ENCODE assay signal across 8 mouse cellular contexts in the genomic region with DNA sequence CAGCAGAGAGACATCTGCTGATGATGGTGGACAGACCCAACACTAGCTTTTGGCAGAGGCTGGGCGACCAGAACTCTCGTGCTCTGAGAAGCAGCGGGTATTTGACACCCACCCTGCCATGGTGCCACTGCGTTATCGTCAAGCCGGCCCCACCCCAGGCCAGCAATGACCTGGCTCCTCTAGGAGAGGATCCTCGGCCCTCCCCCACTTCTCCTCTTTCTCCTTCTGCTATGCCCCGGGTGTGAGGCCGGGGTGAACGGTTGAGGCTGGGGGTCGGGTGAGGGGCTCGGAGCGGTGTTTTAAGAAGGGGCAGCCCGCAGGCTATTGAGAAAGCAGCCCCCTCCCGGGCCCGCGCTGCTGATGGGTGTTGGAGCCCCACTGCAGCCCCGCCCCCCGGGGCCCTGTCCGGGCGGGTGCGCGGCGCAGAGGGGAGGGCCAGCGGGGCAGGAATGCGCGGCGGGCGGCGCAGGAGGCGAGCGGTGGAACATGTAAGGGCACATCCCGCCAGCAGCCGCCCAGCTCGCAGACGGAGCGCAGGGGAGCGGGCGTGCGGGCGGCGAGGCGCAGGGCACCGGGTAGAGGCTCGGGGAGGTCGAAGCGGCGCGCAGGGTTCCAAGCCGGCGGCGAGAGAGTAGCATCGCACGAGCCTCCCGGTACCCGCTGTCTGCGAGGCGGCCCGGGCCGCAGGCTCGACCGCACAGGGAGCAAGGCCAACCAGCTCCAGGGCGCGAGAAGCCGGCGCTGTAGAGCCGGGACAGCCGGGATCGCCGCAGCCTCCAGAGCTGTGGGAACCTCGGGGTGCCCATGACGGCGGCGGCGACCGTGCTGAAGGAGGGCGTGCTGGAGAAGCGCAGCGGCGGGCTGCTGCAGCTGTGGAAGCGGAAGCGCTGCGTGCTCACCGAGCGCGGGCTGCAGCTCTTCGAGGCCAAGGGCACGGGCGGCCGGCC. TPM values are rescaled to one million over a fixed set of nuclear protein-coding genes. Genes with fewer than 3 reads are reported as not detected.
A peak's percentile ranks its signal among the peaks of the same experiment; 100 is the strongest.
DNase-seq lines count a peak whose midpoint lies in the region; ATAC-seq lines count a peak whose summit lies in the region.

Phlda3 (plus strand) TSS at position 475 of the 947 bp plus-strand sequence.

- H3K36me3 ChIP-seq in forebrain, embryonic 10.5 days (replicated peaks) = peaks cover 15% of the 10 kb centered on the region
- H3K36me3 ChIP-seq in heart, embryonic 15.5 days = peaks cover 15% of the 10 kb centered on the region; the same call in 1 of the 2 replicates
- H3K36me3 ChIP-seq in liver, embryonic 16.5 days (ENCODE audit: control insufficient read depth, insufficient read depth) = no peaks in the 10 kb centered on the region
- H3K36me3 ChIP-seq in neural tube, embryonic 14.5 days (ENCODE audit: control insufficient read depth, insufficient read depth, low read length) = no peaks in the 10 kb centered on the region

- H3K9me3 ChIP-seq in forebrain, embryonic 10.5 days = no peaks in the 10 kb centered on the region
- H3K9me3 ChIP-seq in heart, embryonic 15.5 days (replicated peaks) = no peaks in the 10 kb centered on the region
- H3K9me3 ChIP-seq in liver, embryonic 16.5 days (replicated peaks; ENCODE audit: control insufficient read depth, low read length) = no peaks in the 10 kb centered on the region
- no peaks in the 10 kb centered on the region for H3K9me3 ChIP-seq in neural tube, embryonic 14.5 days (ENCODE audit: control insufficient read depth, low read length)

- H3K4me3 ChIP-seq in forebrain, embryonic 10.5 days = peak within 1 kb of the TSS; percentile 65
- H3K4me3 ChIP-seq in heart, embryonic 15.5 days = peak within 1 kb of the TSS; percentile 89
- H3K4me3 ChIP-seq in liver, embryonic 16.5 days (ENCODE audit: low read depth, low read length) = peak within 1 kb of the TSS; percentile 63
- peak within 1 kb of the TSS; percentile 53 for H3K4me3 ChIP-seq in neural tube, embryonic 14.5 days (ENCODE audit: low read depth, low read length)

- peak; percentile 55 for DNase-seq in CD4-positive helper T cell, adult 2 months (ENCODE audit: low read depth, low spot score)
- DNase-seq in adrenal gland, postnatal 25 days = peak; percentile 83
- peak; percentile 65 for DNase-seq in forebrain, embryonic 10.5 days (ENCODE audit: extremely low spot score, low spot score)
- DNase-seq in kidney, postnatal 14 days = peak; percentile 86
- peak; percentile 69 for DNase-seq in thymus, postnatal 0 days (ENCODE audit: low spot score)

- peak within 1 kb of the TSS; percentile 91 for H3K27ac ChIP-seq in forebrain, embryonic 10.5 days
- H3K27ac ChIP-seq in heart, embryonic 15.5 days = peak within 1 kb of the TSS; percentile 95
- H3K27ac ChIP-seq in liver, embryonic 16.5 days (ENCODE audit: low read length) = no peak within 1 kb of the TSS
- peak within 1 kb of the TSS; percentile 48 for H3K27ac ChIP-seq in neural tube, embryonic 14.5 days (ENCODE audit: low read depth, low read length)

- H3K27me3 ChIP-seq in forebrain, embryonic 10.5 days (ENCODE audit: poor library complexity, severe bottlenecking) = peaks cover 68% of the 10 kb centered on the region
- H3K27me3 ChIP-seq in heart, embryonic 15.5 days = no peaks in the 10 kb centered on the region
- H3K27me3 ChIP-seq in liver, embryonic 16.5 days (ENCODE audit: control insufficient read depth, insufficient read depth, low read depth, low read length) = peaks cover 32% of the 10 kb centered on the region
- H3K27me3 ChIP-seq in neural tube, embryonic 14.5 days (ENCODE audit: control insufficient read depth, insufficient read depth, low read length) = no peaks in the 10 kb centered on the region; the same call in 1 of the 2 replicates

- peak within 1 kb of the TSS; percentile 92 for H3K4me2 ChIP-seq in heart, embryonic 15.5 days
- H3K4me2 ChIP-seq in liver, embryonic 16.5 days (ENCODE audit: low read depth, low read length) = peak within 1 kb of the TSS; percentile 81
- peak within 1 kb of the TSS; percentile 79 for H3K4me2 ChIP-seq in neural tube, embryonic 14.5 days (ENCODE audit: low read depth, low read length)

- H3K4me1 ChIP-seq in forebrain, embryonic 10.5 days = peaks cover 48% of the 10 kb centered on the region
- peaks cover 64% of the 10 kb centered on the region for H3K4me1 ChIP-seq in heart, embryonic 15.5 days (replicated peaks)
- H3K4me1 ChIP-seq in liver, embryonic 16.5 days (ENCODE audit: control insufficient read depth, low read depth, low read length) = peaks cover 10% of the 10 kb centered on the region
- H3K4me1 ChIP-seq in neural tube, embryonic 14.5 days (ENCODE audit: control insufficient read depth, insufficient read depth, low read length) = peaks cover 8% of the 10 kb centered on the region

- peak within 1 kb of the TSS; percentile 93 for H3K9ac ChIP-seq in heart, embryonic 15.5 days
- peak within 1 kb of the TSS; percentile 54 for H3K9ac ChIP-seq in liver, embryonic 16.5 days (ENCODE audit: low read depth, low read length)
- peak within 1 kb of the TSS; percentile 83 for H3K9ac ChIP-seq in neural tube, embryonic 14.5 days (replicated peaks; ENCODE audit: low read depth, low read length)

- under 1% methylated on average over 90 of the region's 90 CpGs for WGBS in forebrain, embryonic 10.5 days
- under 1% methylated on average over 90 of the region's 90 CpGs for WGBS in heart, embryonic 15.5 days
- under 1% methylated on average over 87 of the region's 90 CpGs for WGBS in liver, embryonic 16.5 days (ENCODE audit: insufficient replicate concordance)
- WGBS in neural tube, embryonic 14.5 days = 1% methylated on average over 86 of the region's 90 CpGs

- peak; percentile 92 for ATAC-seq in heart, embryonic 15.5 days (replicated peaks; ENCODE audit: insufficient number of reproducible peaks, insufficient read depth, low FRiP score, low read depth)
- peak; percentile 83 for ATAC-seq in liver, embryonic 16.5 days (ENCODE audit: low read depth)
- peak; percentile 85 for ATAC-seq in neural tube, embryonic 14.5 days (ENCODE audit: low read depth)

RNA-seq across cellular contexts. Expression of gene Phlda3, which starts in this region (rescaled TPM):
- 31.3 and 35.1 TPM in 2 replicates for total RNA-seq in adrenal gland, postnatal 25 days (2021)
- polyA plus RNA-seq in forebrain, embryonic 10.5 days (2016; fragmentation: Nextera tagmentation; extraction: Ambion mirVana) = 20.2 and 21.4 TPM in 2 replicates
- polyA plus RNA-seq in heart, embryonic 15.5 days (2015; fragmentation: Nextera tagmentation; extraction: Ambion mirVana) = 70.5 and 85.0 TPM in 2 replicates
- polyA plus RNA-seq in liver, embryonic 16.5 days (2015; fragmentation: Nextera tagmentation; extraction: Ambion mirVana) = 4.8 and 5.0 TPM in 2 replicates
- 38.4 and 40.2 TPM in 2 replicates for polyA plus RNA-seq in neural tube, embryonic 14.5 days (2014; fragmentation: Nextera tagmentation; extraction: Ambion mirVana)
- polyA plus RNA-seq in thymus, postnatal 0 days (2015; fragmentation: Nextera tagmentation; extraction: Ambion mirVana) = 46.0 and 46.5 TPM in 2 replicates
